Mouse (Mus musculus): ENCODE results near the gene Kcnj6. TPM values are rescaled to one million over a fixed set of nuclear protein-coding genes. Genes with fewer than 3 reads are reported as not detected.

Kcnj6 gene
- polyA plus RNA-seq, 1 experiment: not detected

DNA sequence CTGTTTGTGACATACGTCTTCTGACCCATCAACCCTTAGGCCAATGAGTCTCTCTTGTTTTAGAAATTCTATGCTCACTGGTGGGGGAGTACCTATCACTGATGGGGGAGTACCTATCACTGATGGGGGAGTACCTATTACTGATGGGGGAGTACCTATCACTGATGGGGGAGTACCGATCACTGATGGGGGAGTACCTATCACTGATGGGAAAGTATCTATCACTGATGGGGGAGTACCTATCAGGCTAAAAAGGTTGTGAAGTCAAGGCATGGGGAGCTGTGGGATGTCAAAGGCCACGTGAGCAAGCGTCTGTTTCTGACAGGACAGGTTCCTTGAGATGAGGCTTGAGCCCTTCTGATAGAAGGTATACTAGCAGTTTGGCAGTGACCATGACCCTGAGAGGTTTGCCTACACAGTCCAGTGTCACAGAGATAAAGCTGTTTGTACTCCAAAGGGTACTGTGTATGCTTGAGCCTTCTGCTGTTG is 105.3 kb downstream of the Kcnj6 start:
- WGBS: 87% methylated on average over 4 of the region's 4 CpGs

DNA sequence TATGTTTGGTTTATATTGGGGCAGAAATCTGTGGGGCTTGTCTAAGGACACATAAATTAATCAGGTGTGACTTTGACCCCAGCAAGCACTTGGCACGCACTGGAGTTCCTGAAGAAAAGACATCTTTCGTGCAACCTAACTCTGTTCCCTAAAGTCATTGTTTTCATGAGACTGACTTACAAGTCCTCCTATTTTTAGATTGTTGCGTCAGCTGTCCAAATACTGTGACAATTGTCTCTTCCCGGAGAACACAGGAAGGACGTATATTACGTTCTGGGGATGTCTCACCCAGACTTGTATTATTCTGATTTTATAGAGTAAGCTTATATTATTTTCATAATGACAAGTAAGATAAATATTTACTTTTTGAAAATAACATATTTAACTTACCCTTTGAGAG is 106.9 kb downstream of the Kcnj6 start:
- 54% methylated on average over 6 of the region's 6 CpGs for WGBS
- Histone ChIP-seq H3K4me1 (ENCODE audit: control insufficient read depth, insufficient read depth, insufficient read length) (no peaks in the 10 kb centered on the region), H3K4me3 (ENCODE audit: extremely low read depth, insufficient read depth, insufficient read length) (no peak overlapping the region), H3K36me3 (ENCODE audit: control insufficient read depth, insufficient read depth, low read length) (no peaks in the 10 kb centered on the region), H3K27ac (ENCODE audit: insufficient read depth, low read length) (no peak overlapping the region), H3K27me3 (ENCODE audit: control insufficient read depth, insufficient read depth, low read length) (no peaks in the 10 kb centered on the region)
- DNase-seq (ENCODE audit: low read depth in 1 of 2, low spot score in 2 of 2): no peak
- no peak for TF ChIP-seq CTCF (IDR thresholded peaks at IDR 0.05; ENCODE audit: extremely low read depth, insufficient read depth, insufficient read length, insufficient replicate concordance)

More for the DNA sequence above, 105.3 kb downstream of the Kcnj6 start:
- no peak overlapping the region for H3K27ac ChIP-seq (ENCODE audit: insufficient read depth, low read length)
- H3K36me3 ChIP-seq (ENCODE audit: control insufficient read depth, insufficient read depth, low read length): no peaks in the 10 kb centered on the region
- TF ChIP-seq POLR2A (IDR thresholded peaks at IDR 0.05; ENCODE audit: low read depth, low read length) (no peak), CTCF (IDR thresholded peaks at IDR 0.05; ENCODE audit: extremely low read depth, insufficient read depth, insufficient read length, insufficient replicate concordance) (no peak)
- no peaks in the 10 kb centered on the region for H3K4me1 ChIP-seq (ENCODE audit: control insufficient read depth, insufficient read depth, insufficient read length)
- no peak overlapping the region for H3K4me3 ChIP-seq (ENCODE audit: extremely low read depth, insufficient read depth, insufficient read length)
- DNase-seq (ENCODE audit: low read depth in 1 of 2, low spot score in 2 of 2): no peak
- H3K27me3 ChIP-seq (ENCODE audit: control insufficient read depth, insufficient read depth, low read length): no peaks in the 10 kb centered on the region

DNA sequence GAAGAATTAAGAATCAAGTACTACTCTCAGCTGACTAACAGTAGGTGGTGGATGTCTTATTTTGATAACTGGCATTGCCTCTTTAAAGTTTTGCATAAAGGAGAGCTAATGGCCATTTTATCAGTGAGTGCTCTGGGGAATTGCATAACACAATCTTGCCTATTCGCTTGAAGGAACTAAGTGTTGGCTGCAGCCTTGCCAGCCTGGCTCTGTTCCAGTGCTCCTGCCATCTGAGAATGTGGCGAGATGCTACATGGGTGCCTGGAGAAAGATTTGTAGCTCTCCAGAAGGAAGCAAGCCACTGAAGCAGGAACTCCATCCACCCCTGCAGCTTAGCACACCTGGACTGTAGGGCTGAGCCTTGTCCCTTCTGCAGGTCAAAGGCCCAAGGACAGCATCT is 107.4 kb downstream of the Kcnj6 start:
- TF ChIP-seq POLR2A (IDR thresholded peaks at IDR 0.05; ENCODE audit: low read depth, low read length) (no peak), CTCF (IDR thresholded peaks at IDR 0.05; ENCODE audit: extremely low read depth, insufficient read depth, insufficient read length, insufficient replicate concordance) (no peak)
- DNase-seq (ENCODE audit: low read depth in 1 of 2, low spot score in 2 of 2): no peak
- Histone ChIP-seq H3K27me3 (ENCODE audit: control insufficient read depth, insufficient read depth, low read length) (no peaks in the 10 kb centered on the region), H3K4me1 (ENCODE audit: control insufficient read depth, insufficient read depth, insufficient read length) (no peaks in the 10 kb centered on the region), H3K4me3 (ENCODE audit: extremely low read depth, insufficient read depth, insufficient read length) (no peak overlapping the region), H3K36me3 (ENCODE audit: control insufficient read depth, insufficient read depth, low read length) (no peaks in the 10 kb centered on the region), H3K27ac (ENCODE audit: insufficient read depth, low read length) (no peak overlapping the region)
- WGBS: 52% methylated on average over 2 of the region's 2 CpGs

DNA sequence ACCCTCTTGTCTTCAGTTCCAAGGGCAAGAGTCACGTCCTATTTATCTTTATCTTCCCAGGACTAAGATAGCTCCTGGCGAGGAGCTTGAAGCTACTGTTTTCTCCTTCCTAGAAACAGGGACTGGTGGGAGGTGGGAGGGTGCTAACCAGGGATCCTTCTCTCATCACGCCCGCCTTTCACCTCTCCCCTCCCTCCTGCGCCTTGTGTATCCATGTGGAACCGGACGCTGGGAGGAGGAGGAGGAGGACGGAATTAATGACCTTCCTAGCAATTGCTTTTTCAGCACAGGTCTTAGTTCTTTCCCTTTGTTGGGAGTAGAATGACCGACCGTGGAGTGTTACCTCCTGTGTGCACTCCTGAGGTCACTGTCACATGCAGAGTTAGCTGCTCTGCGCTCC is 108.9 kb downstream of the Kcnj6 start:
- Histone ChIP-seq H3K36me3 (ENCODE audit: control insufficient read depth, insufficient read depth, low read length) (no peaks in the 10 kb centered on the region), H3K27me3 (ENCODE audit: control insufficient read depth, insufficient read depth, low read length) (no peaks in the 10 kb centered on the region), H3K4me3 (ENCODE audit: extremely low read depth, insufficient read depth, insufficient read length) (no peak overlapping the region), H3K27ac (ENCODE audit: insufficient read depth, low read length) (no peak overlapping the region), H3K4me1 (ENCODE audit: control insufficient read depth, insufficient read depth, insufficient read length) (no peaks in the 10 kb centered on the region)
- no peak for DNase-seq (ENCODE audit: low read depth in 1 of 2, low spot score in 2 of 2)
- no peak for TF ChIP-seq CTCF (IDR thresholded peaks at IDR 0.05; ENCODE audit: extremely low read depth, insufficient read depth, insufficient read length, insufficient replicate concordance)
- TF ChIP-seq POLR2A (IDR thresholded peaks at IDR 0.05; ENCODE audit: low read depth, low read length): no peak
- 83% methylated on average over 11 of the region's 11 CpGs for WGBS

DNA sequence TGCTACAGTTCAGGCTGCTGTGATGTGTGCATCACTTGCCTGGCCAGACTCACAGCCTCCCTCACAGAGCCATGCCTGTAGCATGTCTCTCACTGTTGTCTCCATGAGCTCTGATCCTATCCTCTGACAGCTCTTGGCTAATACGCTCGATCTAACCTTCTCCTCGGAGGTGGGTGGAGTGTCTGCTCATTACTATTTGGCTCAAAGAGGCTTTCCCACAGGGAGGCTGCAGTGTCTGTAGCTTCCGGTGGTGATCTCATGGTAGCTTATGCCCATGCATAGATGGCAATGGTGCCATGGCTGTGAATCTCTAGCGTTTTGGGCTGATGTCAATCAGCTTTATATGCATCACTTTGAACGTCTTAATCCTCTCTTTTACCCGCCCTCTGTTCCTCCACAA is 111.1 kb downstream of the Kcnj6 start:
- no peaks in the 10 kb centered on the region for H3K36me3 ChIP-seq (ENCODE audit: control insufficient read depth, insufficient read depth, low read length)
- no peaks in the 10 kb centered on the region for H3K27me3 ChIP-seq (ENCODE audit: control insufficient read depth, insufficient read depth, low read length)
- H3K4me1 ChIP-seq (ENCODE audit: control insufficient read depth, insufficient read depth, insufficient read length): no peaks in the 10 kb centered on the region
- DNase-seq (ENCODE audit: low read depth in 1 of 2, low spot score in 2 of 2): no peak
- TF ChIP-seq POLR2A (IDR thresholded peaks at IDR 0.05; ENCODE audit: low read depth, low read length) (no peak), CTCF (IDR thresholded peaks at IDR 0.05; ENCODE audit: extremely low read depth, insufficient read depth, insufficient read length, insufficient replicate concordance) (no peak)
- H3K4me3 ChIP-seq (ENCODE audit: extremely low read depth, insufficient read depth, insufficient read length): no peak overlapping the region
- no peak overlapping the region for H3K27ac ChIP-seq (ENCODE audit: insufficient read depth, low read length)
- 84% methylated on average over 7 of the region's 7 CpGs for WGBS

- no peaks in the 10 kb centered on the region for H3K4me1 ChIP-seq (ENCODE audit: control insufficient read depth, insufficient read depth, insufficient read length)
- TF ChIP-seq CTCF (IDR thresholded peaks at IDR 0.05; ENCODE audit: extremely low read depth, insufficient read depth, insufficient read length, insufficient replicate concordance): no peak
- TF ChIP-seq POLR2A (IDR thresholded peaks at IDR 0.05; ENCODE audit: low read depth, low read length): no peak
- DNase-seq (ENCODE audit: low read depth in 1 of 2, low spot score in 2 of 2): no peak
- H3K36me3 ChIP-seq (ENCODE audit: control insufficient read depth, insufficient read depth, low read length): no peaks in the 10 kb centered on the region
- no peaks in the 10 kb centered on the region for H3K27me3 ChIP-seq (ENCODE audit: control insufficient read depth, insufficient read depth, low read length)
- no peak overlapping the region for H3K27ac ChIP-seq (ENCODE audit: insufficient read depth, low read length)
- WGBS: 85% methylated on average over 7 of the region's 7 CpGs
- no peak overlapping the region for H3K4me3 ChIP-seq (ENCODE audit: extremely low read depth, insufficient read depth, insufficient read length)
Measured at GRCm38 (mm10) chr16:94885062-94885461, 112.4 kb downstream of the Kcnj6 start.

GRCm38 (mm10) chr16:94883909-94884308 is 113.6 kb downstream of the Kcnj6 start:
- H3K27me3 ChIP-seq (ENCODE audit: control insufficient read depth, insufficient read depth, low read length): no peaks in the 10 kb centered on the region
- no peaks in the 10 kb centered on the region for H3K4me1 ChIP-seq (ENCODE audit: control insufficient read depth, insufficient read depth, insufficient read length)
- no peak overlapping the region for H3K4me3 ChIP-seq (ENCODE audit: extremely low read depth, insufficient read depth, insufficient read length)
- WGBS: 74% methylated on average over 3 of the region's 3 CpGs
- no peak for DNase-seq (ENCODE audit: low read depth in 1 of 2, low spot score in 2 of 2)
- TF ChIP-seq POLR2A (IDR thresholded peaks at IDR 0.05; ENCODE audit: low read depth, low read length): no peak
- H3K27ac ChIP-seq (ENCODE audit: insufficient read depth, low read length): no peak overlapping the region
- H3K36me3 ChIP-seq (ENCODE audit: control insufficient read depth, insufficient read depth, low read length): no peaks in the 10 kb centered on the region

Measured in spleen, adult 2 months (tissue).